Mouse (Mus musculus) lung, postnatal 0 days (tissue): ENCODE data around the gene Arid2. TPM values are rescaled to one million over a fixed set of nuclear protein-coding genes. Genes with fewer than 3 reads are reported as not detected.

Experiments used
- ATAC-seq: fragments of 200-750 bp; cut with Nextera tagmentation; 2 replicates; pipeline ENCODE4 v1.8.0; 2017; ENCODE audit warnings: moderate library complexity
- DNase-seq: peaks from one replicate; pipeline ENCODE4 v3.0.0-alpha.2; 2016; ENCODE audit warnings: low spot score
- H3K27ac ChIP-seq: fragments of 300-500 bp; sonication (generic); 2 replicates; pipeline ENCODE4 v1.5.1; 2014; ENCODE audit warnings: antibody characterized with exemption, mild to moderate bottlenecking, low read length, mixed read lengths
- H3K27me3 ChIP-seq: fragments of 300-500 bp; sonication (generic); replicated peaks from 2 replicates; pipeline ENCODE4 v1.6.1; 2014; ENCODE audit warnings: low read length, mixed read lengths; ENCODE audit not compliant: insufficient read depth
- H3K36me3 ChIP-seq: fragments of 300-500 bp; sonication (generic); 2 replicates; pipeline ENCODE4 v1.6.1; 2014; ENCODE audit warnings: low read length, mixed read lengths; ENCODE audit not compliant: insufficient read depth
- H3K4me1 ChIP-seq: fragments of 300-500 bp; sonication (generic); 2 replicates; pipeline ENCODE4 v1.6.1; 2014; ENCODE audit warnings: antibody characterized with exemption, low read depth, low read length, mixed read lengths; ENCODE audit not compliant: insufficient read depth
- H3K4me2 ChIP-seq: fragments of 300-500 bp; sonication (generic); replicated peaks from 2 replicates; pipeline ENCODE4 v1.6.1; 2014; ENCODE audit warnings: low read depth, mild to moderate bottlenecking, low read length, moderate library complexity, mixed read lengths
- H3K4me3 ChIP-seq: fragments of 300-500 bp; sonication (generic); 2 replicates; pipeline ENCODE4 v1.5.1; 2014; ENCODE audit warnings: low read depth, low read length
- H3K9ac ChIP-seq: fragments of 300-500 bp; sonication (generic); replicated peaks from 2 replicates; pipeline ENCODE4 v1.6.1; 2014; ENCODE audit warnings: low read depth, mild to moderate bottlenecking
- H3K9me3 ChIP-seq: fragments of 300-500 bp; sonication (generic); 2 replicates; pipeline ENCODE4 v1.6.1; 2016; ENCODE audit warnings: low read length, mixed read lengths
- CTCF ChIP-seq: IDR thresholded peaks from 2 replicates; pipeline ENCODE4 v1.5.1; 2016; ENCODE audit warnings: antibody characterized with exemption, mild to moderate bottlenecking
- EP300 ChIP-seq: IDR thresholded peaks from 2 replicates; pipeline ENCODE4 v1.6.1; 2016; ENCODE audit warnings: antibody characterized with exemption, mild to moderate bottlenecking, control low read depth
- WGBS: fragments of 180-500 bp; shearing (Covaris S2); extraction: QIAGEN DNeasy Blood & Tissue Kit; methylation state at CpG from one replicate; pipeline ENCODE4 v1.1.7; 2014; 5-methylcytosine and 5-hydroxymethylcytosine counted together
- polyA plus RNA-seq: library from polyadenylated mRNA; unstranded; fragments of >200 nt; fragmentation: Nextera tagmentation; extraction: Ambion mirVana; gene quantifications from 2 replicates; pipeline ENCODE4 v1.2.1, GENCODE M21; 2015

Arid2 gene
- polyA plus RNA-seq, 1 experiment from 2014 or later, result 15.3 TPM

DNA sequence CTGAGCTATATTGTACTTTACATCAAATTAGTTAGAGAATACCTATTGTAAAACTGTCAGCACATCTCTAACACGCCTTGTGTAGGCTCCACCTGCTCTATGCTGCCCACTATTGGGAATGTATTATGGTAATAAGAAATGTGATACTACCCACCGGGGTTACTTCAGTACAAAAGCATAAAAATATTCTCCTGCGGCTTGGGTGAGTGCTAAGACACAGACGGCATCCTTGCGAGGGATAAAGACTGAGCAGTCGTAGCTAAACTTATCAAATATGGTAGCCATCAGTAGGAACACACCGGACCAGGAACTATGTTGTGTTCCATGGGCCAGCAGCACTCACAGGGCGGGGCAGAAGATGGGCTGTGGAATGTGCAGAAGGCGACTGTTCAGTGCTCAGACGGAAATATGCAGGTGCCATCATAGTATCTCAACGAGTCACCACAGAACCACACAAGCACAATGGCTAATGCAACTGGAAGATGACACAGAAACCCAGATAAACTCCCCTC, 3.3 kb upstream of the Arid2 start:
- Histone ChIP-seq H3K9ac (peak overlapping the region; percentile 29; the same call in 1 of the 2 replicates), H3K27me3 (no peaks in the 10 kb centered on the region), H3K4me2 (peak overlapping the region; percentile 68), H3K9me3 (no peaks in the 10 kb centered on the region), H3K36me3 (no peaks in the 10 kb centered on the region), H3K4me1 (peaks cover 11% of the 10 kb centered on the region), H3K27ac (peak overlapping the region; percentile 100), H3K4me3 (peak overlapping the region; percentile 93)
- ATAC-seq (no peak), DNase-seq (peak; percentile 64)
- TF ChIP-seq EP300 (no peak), CTCF (peak; percentile 59)
- 2% methylated on average over 11 of the region's 11 CpGs for WGBS

DNA sequence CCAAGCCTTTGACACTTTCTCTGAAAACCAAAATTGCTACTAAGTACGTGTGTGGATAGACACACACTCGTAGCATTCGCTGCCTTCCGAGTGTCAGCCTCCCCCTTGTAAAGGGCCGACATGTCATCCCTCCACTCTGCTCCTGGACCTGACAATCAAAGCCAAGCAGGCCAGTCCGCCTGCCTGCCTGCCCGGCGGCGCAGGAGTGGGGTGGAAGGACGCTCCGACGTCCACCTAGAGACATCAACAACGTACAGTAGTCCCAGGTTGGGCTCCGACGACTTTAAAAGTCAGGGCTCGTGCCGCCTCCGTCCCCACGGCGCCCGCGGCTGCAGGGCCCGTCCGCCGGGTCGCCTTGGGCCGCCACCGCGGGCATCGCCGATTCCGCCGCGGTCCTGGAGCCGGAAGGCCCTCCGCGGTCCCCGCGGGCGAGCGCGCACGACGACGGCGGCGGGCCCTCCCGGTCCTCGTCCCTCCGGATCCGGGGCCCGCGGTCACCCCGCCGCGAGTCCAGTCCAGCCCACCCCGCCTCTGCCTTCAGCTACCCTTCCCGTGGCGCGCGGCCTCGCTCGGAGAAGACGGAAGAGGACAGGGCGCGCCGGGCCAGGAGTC, 2.5 kb upstream of the Arid2 start:
- ATAC-seq, result peak; percentile 13
- H3K9ac ChIP-seq, result peak overlapping the region; percentile 98
- H3K27ac ChIP-seq, result peak overlapping the region; percentile 100
- under 1% methylated on average over 50 of the region's 67 CpGs for WGBS
- peak overlapping the region; percentile 93 for H3K4me3 ChIP-seq
- peak; percentile 56 for DNase-seq
- peaks cover 13% of the 10 kb centered on the region for H3K4me1 ChIP-seq
- H3K27me3 ChIP-seq, result no peaks in the 10 kb centered on the region
- no peaks in the 10 kb centered on the region for H3K36me3 ChIP-seq
- no peaks in the 10 kb centered on the region for H3K9me3 ChIP-seq
- TF ChIP-seq EP300 (no peak), CTCF (no peak)
- H3K4me2 ChIP-seq, result peak overlapping the region; percentile 68

- WGBS, result 3% methylated on average over 37 of the region's 64 CpGs
- H3K9ac ChIP-seq, result peak overlapping the region; percentile 98
Measured at GRCm38 (mm10) chr15:96285323-96286014, 1.8 kb upstream of the Arid2 start.

GRCm38 (mm10) chr15:96286015-96286934, 1.0 kb upstream of the Arid2 start:
- peak overlapping the region; percentile 99 for H3K9ac ChIP-seq
- WGBS, result under 1% methylated on average over 57 of the region's 72 CpGs
- peak; percentile 97 for DNase-seq
- H3K27ac ChIP-seq, result peak overlapping the region; percentile 100
- H3K27me3 ChIP-seq, result no peaks in the 10 kb centered on the region
- H3K4me1 ChIP-seq, result peaks cover 12% of the 10 kb centered on the region
- H3K9me3 ChIP-seq, result no peaks in the 10 kb centered on the region
- peak; percentile 70 for TF ChIP-seq CTCF
- TF ChIP-seq EP300, result no peak
- H3K4me2 ChIP-seq, result peak overlapping the region; percentile 68
- ATAC-seq, result peak; percentile 73
- peak overlapping the region; percentile 93 for H3K4me3 ChIP-seq
- H3K36me3 ChIP-seq, result no peaks in the 10 kb centered on the region

More at GRCm38 (mm10) chr15:96285323-96286014, 1.8 kb upstream of the Arid2 start:
- H3K27me3 ChIP-seq, result no peaks in the 10 kb centered on the region
- peak overlapping the region; percentile 68 for H3K4me2 ChIP-seq
- H3K4me1 ChIP-seq, result peaks cover 13% of the 10 kb centered on the region
- no peaks in the 10 kb centered on the region for H3K9me3 ChIP-seq
- ATAC-seq (peak; percentile 78), DNase-seq (peak; percentile 96)
- TF ChIP-seq CTCF (peak; percentile 25; the same call in 1 of the 2 replicates), EP300 (no peak; the same call in 1 of the 2 replicates)
- H3K27ac ChIP-seq, result peak overlapping the region; percentile 100
- no peaks in the 10 kb centered on the region for H3K36me3 ChIP-seq
- peak overlapping the region; percentile 93 for H3K4me3 ChIP-seq

DNA sequence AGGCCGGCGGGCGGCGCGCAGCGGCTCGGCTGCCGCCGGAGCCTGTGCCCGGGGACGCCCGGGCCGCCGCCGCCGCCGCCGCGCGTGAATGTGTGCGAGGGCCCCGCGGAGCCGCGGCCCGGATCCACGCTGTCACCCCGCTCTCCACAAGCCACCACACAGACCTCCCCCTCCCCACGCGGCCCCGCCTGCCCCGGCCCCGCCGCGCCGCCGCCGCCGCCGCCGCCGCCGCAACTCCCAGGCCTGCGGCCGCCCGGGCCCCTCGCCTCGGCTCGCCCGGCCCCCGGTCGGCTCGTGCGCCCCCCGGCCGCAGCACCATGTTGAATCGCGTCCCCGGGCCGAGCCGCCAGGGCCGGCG, 404 bp upstream of the Arid2 start:
- H3K4me3 ChIP-seq, result peak overlapping the region; percentile 93
- H3K36me3 ChIP-seq, result peaks cover 3% of the 10 kb centered on the region; the same call in 1 of the 2 replicates
- peak overlapping the region; percentile 100 for H3K27ac ChIP-seq
- TF ChIP-seq EP300 (no peak), CTCF (no peak)
- no CpG with 5 or more reads among the region's 63 CpGs for WGBS
- ATAC-seq, result peak; percentile 45
- peak overlapping the region; percentile 99 for H3K9ac ChIP-seq
- no peaks in the 10 kb centered on the region for H3K27me3 ChIP-seq
- H3K4me1 ChIP-seq, result peaks cover 9% of the 10 kb centered on the region
- no peaks in the 10 kb centered on the region for H3K9me3 ChIP-seq
- peak overlapping the region; percentile 68 for H3K4me2 ChIP-seq
- DNase-seq, result no peak
